Mouse (Mus musculus) stomach, embryonic 15.5 days (tissue): ENCODE measurements around the gene Stx8. TPM values are rescaled to one million over a fixed set of nuclear protein-coding genes. Genes with fewer than 3 reads are reported as not detected.

Source experiments
- ATAC-seq: fragments of 200-750 bp; cut with Nextera tagmentation; 2 replicates; pipeline ENCODE4 v1.8.0; 2017; ENCODE audit warnings: low read depth, moderate number of reproducible peaks, moderate TSS enrichment; ENCODE audit not compliant: insufficient read depth, low FRiP score
- H3K27ac ChIP-seq: fragments of 300-500 bp; sonication (generic); 2 replicates; pipeline ENCODE4 v1.5.1; 2015; ENCODE audit warnings: mild to moderate bottlenecking, inconsistent platforms
- H3K27me3 ChIP-seq: fragments of 300-500 bp; sonication (generic); replicated peaks from 2 replicates; pipeline ENCODE4 v1.6.1; 2015; ENCODE audit warnings: inconsistent platforms
- H3K36me3 ChIP-seq: fragments of 300-500 bp; sonication (generic); 2 replicates; pipeline ENCODE4 v1.6.1; 2015; ENCODE audit warnings: inconsistent platforms
- H3K4me1 ChIP-seq: fragments of 300-500 bp; sonication (generic); 2 replicates; pipeline ENCODE4 v1.6.1; 2015; ENCODE audit warnings: inconsistent platforms
- H3K4me2 ChIP-seq: fragments of 300-500 bp; sonication (generic); 2 replicates; pipeline ENCODE4 v1.6.1; 2015; ENCODE audit warnings: mild to moderate bottlenecking, inconsistent platforms
- H3K4me3 ChIP-seq: fragments of 300-500 bp; sonication (generic); replicated peaks from 2 replicates; pipeline ENCODE4 v1.5.1; 2015; ENCODE audit warnings: inconsistent platforms
- H3K9ac ChIP-seq: fragments of 300-500 bp; sonication (generic); 2 replicates; pipeline ENCODE4 v1.6.1; 2015; ENCODE audit warnings: inconsistent platforms
- H3K9me3 ChIP-seq: fragments of 300-500 bp; sonication (generic); 2 replicates; pipeline ENCODE4 v1.6.1; 2016; ENCODE audit warnings: inconsistent platforms
- WGBS: fragments of 180-500 bp; shearing (Covaris S2); methylation state at CpG from one replicate; pipeline ENCODE4 v1.1.7; 2015; 5-methylcytosine and 5-hydroxymethylcytosine counted together
- polyA plus RNA-seq: library from polyadenylated mRNA; unstranded; fragments of >200 nt; fragmentation: Nextera tagmentation; extraction: Ambion mirVana; gene quantifications from 2 replicates; pipeline ENCODE4 v1.2.1, GENCODE M21; 2015

Gene Stx8
- polyA plus RNA-seq, 1 experiment from 2014 or later, result 55.9 TPM

GRCm38 (mm10) chr11:68038101-68038500 is 72.1 kb downstream of the Stx8 start:
- no peak for ATAC-seq
- 71% methylated on average over 2 of the region's 2 CpGs for WGBS
- Histone ChIP-seq H3K4me3 (no peak overlapping the region), H3K27me3 (no peaks in the 10 kb centered on the region), H3K4me2 (no peak overlapping the region), H3K36me3 (no peaks in the 10 kb centered on the region), H3K9ac (no peak overlapping the region), H3K4me1 (peaks cover 8% of the 10 kb centered on the region; the same call in 1 of the 2 replicates), H3K9me3 (no peaks in the 10 kb centered on the region), H3K27ac (no peak overlapping the region)

GRCm38 (mm10) chr11:68044181-68044580 is 78.2 kb downstream of the Stx8 start:
- WGBS, result 33% methylated on average over 11 of the region's 11 CpGs
- Histone ChIP-seq H3K36me3 (no peaks in the 10 kb centered on the region), H3K27ac (no peak overlapping the region), H3K4me2 (no peak overlapping the region), H3K9ac (no peak overlapping the region), H3K4me1 (peaks cover 4% of the 10 kb centered on the region; the same call in 1 of the 2 replicates), H3K27me3 (no peaks in the 10 kb centered on the region), H3K9me3 (no peaks in the 10 kb centered on the region), H3K4me3 (no peak overlapping the region)
- no peak for ATAC-seq

GRCm38 (mm10) chr11:68046916-68047315 is 80.9 kb downstream of the Stx8 start:
- WGBS, result 61% methylated on average over 3 of the region's 3 CpGs
- Histone ChIP-seq H3K4me2 (no peak overlapping the region), H3K4me1 (peaks cover 11% of the 10 kb centered on the region; the same call in 1 of the 2 replicates), H3K9ac (no peak overlapping the region), H3K27me3 (no peaks in the 10 kb centered on the region), H3K9me3 (no peaks in the 10 kb centered on the region), H3K27ac (no peak overlapping the region), H3K4me3 (no peak overlapping the region), H3K36me3 (no peaks in the 10 kb centered on the region)
- ATAC-seq, result no peak

- Histone ChIP-seq H3K4me2 (no peak overlapping the region), H3K4me1 (0 out of 2 replicates have a peak, but pooled peaks cover 6% of the 10 kb centered on the region), H3K27ac (no peak overlapping the region), H3K9me3 (no peaks in the 10 kb centered on the region), H3K27me3 (no peaks in the 10 kb centered on the region), H3K9ac (no peak overlapping the region), H3K4me3 (no peak overlapping the region), H3K36me3 (no peaks in the 10 kb centered on the region)
- ATAC-seq, result no peak
- 54% methylated on average over 17 of the region's 17 CpGs for WGBS
Observed at GRCm38 (mm10) chr11:68049261-68050165, 83.5 kb downstream of the Stx8 start.

GRCm38 (mm10) chr11:68050725-68051124 is 84.7 kb downstream of the Stx8 start:
- WGBS, result 23% methylated on average over 12 of the region's 12 CpGs
- ATAC-seq, result no peak
- H3K27ac ChIP-seq, result no peak overlapping the region

GRCm38 (mm10) chr11:68051305-68051704 is 85.3 kb downstream of the Stx8 start:
- 91% methylated on average over 4 of the region's 4 CpGs for WGBS
- Histone ChIP-seq H3K27ac (no peak overlapping the region), H3K4me3 (no peak overlapping the region)

More at GRCm38 (mm10) chr11:68050725-68051124, 84.7 kb downstream of the Stx8 start:
- Histone ChIP-seq H3K4me1 (0 out of 2 replicates have a peak, but pooled peaks cover 6% of the 10 kb centered on the region), H3K9me3 (no peaks in the 10 kb centered on the region), H3K4me3 (no peak overlapping the region), H3K9ac (no peak overlapping the region), H3K36me3 (no peaks in the 10 kb centered on the region), H3K27me3 (no peaks in the 10 kb centered on the region), H3K4me2 (no peak overlapping the region)

GRCm38 (mm10) chr11:68058466-68059201 is 92.6 kb downstream of the Stx8 start:
- WGBS, result 53% methylated on average over 5 of the region's 5 CpGs
- no peak for ATAC-seq
- no peak overlapping the region for H3K27ac ChIP-seq
- no peaks in the 10 kb centered on the region for H3K36me3 ChIP-seq
- H3K4me1 ChIP-seq, result no peaks in the 10 kb centered on the region
- no peak overlapping the region for H3K4me3 ChIP-seq
- H3K4me2 ChIP-seq, result no peak overlapping the region
- H3K9me3 ChIP-seq, result no peaks in the 10 kb centered on the region
- no peak overlapping the region for H3K9ac ChIP-seq
- H3K27me3 ChIP-seq, result no peaks in the 10 kb centered on the region

More at GRCm38 (mm10) chr11:68051305-68051704, 85.3 kb downstream of the Stx8 start:
- H3K4me2 ChIP-seq, result no peak overlapping the region
- H3K9ac ChIP-seq, result no peak overlapping the region
- 0 out of 2 replicates have a peak, but pooled peaks cover 6% of the 10 kb centered on the region for H3K4me1 ChIP-seq
- no peaks in the 10 kb centered on the region for H3K9me3 ChIP-seq
- no peaks in the 10 kb centered on the region for H3K36me3 ChIP-seq
- no peaks in the 10 kb centered on the region for H3K27me3 ChIP-seq
- no peak for ATAC-seq

GRCm38 (mm10) chr11:68060651-68061050 is 94.7 kb downstream of the Stx8 start:
- H3K4me1 ChIP-seq, result no peaks in the 10 kb centered on the region
- no peak overlapping the region for H3K9ac ChIP-seq
- 47% methylated on average over 4 of the region's 4 CpGs for WGBS
- no peak overlapping the region for H3K4me3 ChIP-seq
- H3K36me3 ChIP-seq, result no peaks in the 10 kb centered on the region
- H3K27me3 ChIP-seq, result no peaks in the 10 kb centered on the region
- ATAC-seq, result no peak
- no peaks in the 10 kb centered on the region for H3K9me3 ChIP-seq
- H3K27ac ChIP-seq, result no peak overlapping the region
- H3K4me2 ChIP-seq, result no peak overlapping the region

GRCm38 (mm10) chr11:68062116-68062515 is 96.1 kb downstream of the Stx8 start:
- 73% methylated on average over 2 of the region's 2 CpGs for WGBS
- H3K27ac ChIP-seq, result no peak overlapping the region
- ATAC-seq, result no peak
- no peak overlapping the region for H3K4me3 ChIP-seq
- no peaks in the 10 kb centered on the region for H3K36me3 ChIP-seq
- H3K4me2 ChIP-seq, result no peak overlapping the region
- H3K27me3 ChIP-seq, result no peaks in the 10 kb centered on the region
- no peak overlapping the region for H3K9ac ChIP-seq
- no peaks in the 10 kb centered on the region for H3K9me3 ChIP-seq
- H3K4me1 ChIP-seq, result no peaks in the 10 kb centered on the region

GRCm38 (mm10) chr11:68067806-68068205 is 101.8 kb downstream of the Stx8 start:
- no peaks in the 10 kb centered on the region for H3K27me3 ChIP-seq
- H3K36me3 ChIP-seq, result no peaks in the 10 kb centered on the region
- no peak overlapping the region for H3K27ac ChIP-seq
- no peak for ATAC-seq
- no peaks in the 10 kb centered on the region for H3K9me3 ChIP-seq
- 87% methylated on average over 10 of the region's 10 CpGs for WGBS
- H3K4me3 ChIP-seq, result no peak overlapping the region
- H3K9ac ChIP-seq, result no peak overlapping the region
- H3K4me1 ChIP-seq, result peaks cover 8% of the 10 kb centered on the region; the same call in 1 of the 2 replicates
- H3K4me2 ChIP-seq, result no peak overlapping the region

GRCm38 (mm10) chr11:68070086-68070485 is 104.1 kb downstream of the Stx8 start:
- Histone ChIP-seq H3K4me2 (no peak overlapping the region), H3K9ac (no peak overlapping the region), H3K27ac (no peak overlapping the region), H3K36me3 (no peaks in the 10 kb centered on the region), H3K4me3 (no peak overlapping the region), H3K9me3 (no peaks in the 10 kb centered on the region), H3K4me1 (peaks cover 20% of the 10 kb centered on the region; the same call in 1 of the 2 replicates), H3K27me3 (no peaks in the 10 kb centered on the region)
- no peak for ATAC-seq
- 66% methylated on average over 3 of the region's 3 CpGs for WGBS

GRCm38 (mm10) chr11:68071836-68072235 is 105.8 kb downstream of the Stx8 start:
- Histone ChIP-seq H3K4me1 (peaks cover 20% of the 10 kb centered on the region; the same call in 1 of the 2 replicates), H3K27me3 (no peaks in the 10 kb centered on the region), H3K9ac (no peak overlapping the region), H3K27ac (peak overlapping the region; percentile 29; the same call in 1 of the 2 replicates), H3K9me3 (no peaks in the 10 kb centered on the region), H3K36me3 (no peaks in the 10 kb centered on the region), H3K4me2 (no peak overlapping the region), H3K4me3 (no peak overlapping the region)
- ATAC-seq, result no peak
- WGBS, result 43% methylated on average over 5 of the region's 5 CpGs
